In the genomic region with DNA sequence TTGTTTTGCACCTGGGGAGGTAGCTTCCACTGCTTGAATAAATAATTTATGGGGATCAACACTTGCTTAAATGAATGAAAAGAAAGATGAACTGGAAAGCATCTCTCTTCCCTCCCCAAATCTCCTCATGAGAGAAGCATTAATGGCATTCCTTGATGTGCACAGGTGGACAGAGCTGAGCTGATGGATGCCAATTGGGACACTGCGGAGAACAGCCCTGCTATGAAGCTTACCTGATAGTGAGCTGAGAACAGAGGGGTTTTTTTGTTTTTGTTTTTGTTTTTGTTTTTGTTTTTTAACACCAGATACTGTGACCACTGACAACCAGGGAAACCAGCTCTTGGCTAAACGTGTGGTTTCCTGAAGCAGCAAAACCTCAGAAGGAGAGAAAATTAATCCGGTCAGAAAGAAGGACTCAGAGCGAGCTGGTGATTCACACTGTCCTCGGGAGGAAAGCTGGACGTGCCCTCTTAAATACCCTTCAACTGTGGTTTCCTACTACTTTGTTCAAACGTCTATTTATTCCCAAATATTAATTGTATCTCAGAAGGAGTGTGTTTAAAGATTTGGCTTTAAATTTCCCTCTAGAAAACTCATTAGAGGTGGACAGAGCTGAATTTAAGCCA, we compare ENCODE assay signal across 9 mouse cellular contexts.
DNase-seq lines count a peak whose midpoint lies in the region; ATAC-seq lines count a peak whose summit lies in the region.
"Had no signal": no experiment of that assay in that cellular context is flagged by ENCODE, and none has a peak within 500 bp of the region (broad histone marks: within the 10 kb centered on the region; RNA-seq: fewer than 3 reads in every experiment).

No protein-coding gene starts in this region.

- H3K4me1 ChIP-seq in heart, embryonic 12.5 days (replicated peaks), result peaks cover 22% of the 10 kb centered on the region
- peaks cover 26% of the 10 kb centered on the region for H3K4me1 ChIP-seq in midbrain, embryonic 10.5 days
- H3K4me1 ChIP-seq in midbrain, embryonic 15.5 days, result peaks cover 11% of the 10 kb centered on the region
- peaks cover 10% of the 10 kb centered on the region for H3K4me1 ChIP-seq in embryonic facial prominence, embryonic 15.5 days
- H3K4me1 ChIP-seq in neural tube, embryonic 13.5 days (replicated peaks), result peaks cover 16% of the 10 kb centered on the region
- H3K4me1 ChIP-seq in hindbrain, embryonic 14.5 days (replicated peaks; ENCODE audit: control insufficient read depth, insufficient read depth, low read length), result no peaks in the 10 kb centered on the region; the same call in 1 of the 2 replicates

- H3K4me2 ChIP-seq in heart, embryonic 12.5 days, result peak overlapping the region; percentile 32; the same call in 1 of the 2 replicates
- no peak overlapping the region; the same call in 1 of the 2 replicates for H3K4me2 ChIP-seq in midbrain, embryonic 15.5 days
- H3K4me2 ChIP-seq in embryonic facial prominence, embryonic 15.5 days (replicated peaks), result peak overlapping the region; percentile 21
- H3K4me2 ChIP-seq in neural tube, embryonic 13.5 days, result peak overlapping the region; percentile 3; the same call in 1 of the 2 replicates
- no peak overlapping the region for H3K4me2 ChIP-seq in hindbrain, embryonic 14.5 days (replicated peaks)

- H3K27me3 ChIP-seq in heart, embryonic 12.5 days (replicated peaks), result no peaks in the 10 kb centered on the region
- peaks cover 26% of the 10 kb centered on the region for H3K27me3 ChIP-seq in midbrain, embryonic 10.5 days (ENCODE audit: low read depth, poor library complexity, severe bottlenecking)
- no peaks in the 10 kb centered on the region for H3K27me3 ChIP-seq in midbrain, embryonic 15.5 days (replicated peaks)
- H3K27me3 ChIP-seq in embryonic facial prominence, embryonic 15.5 days, result no peaks in the 10 kb centered on the region
- H3K27me3 ChIP-seq in neural tube, embryonic 13.5 days, result no peaks in the 10 kb centered on the region
- H3K27me3 ChIP-seq in hindbrain, embryonic 14.5 days (ENCODE audit: control insufficient read depth, insufficient read depth, low read length), result no peaks in the 10 kb centered on the region

- WGBS in heart, embryonic 12.5 days, result 47% methylated on average over 7 of the region's 7 CpGs
- WGBS in midbrain, embryonic 10.5 days, result 36% methylated on average over 7 of the region's 7 CpGs
- 27% methylated on average over 7 of the region's 7 CpGs for WGBS in midbrain, embryonic 15.5 days
- WGBS in embryonic facial prominence, embryonic 15.5 days, result 24% methylated on average over 7 of the region's 7 CpGs
- WGBS in neural tube, embryonic 13.5 days, result 42% methylated on average over 7 of the region's 7 CpGs
- WGBS in hindbrain, embryonic 14.5 days, result 49% methylated on average over 7 of the region's 7 CpGs

- H3K27ac ChIP-seq in heart, embryonic 12.5 days (ENCODE audit: poor library complexity, severe bottlenecking), result no peak overlapping the region
- peak overlapping the region; percentile 55 for H3K27ac ChIP-seq in midbrain, embryonic 10.5 days (replicated peaks)
- no peak overlapping the region for H3K27ac ChIP-seq in midbrain, embryonic 15.5 days
- no peak overlapping the region for H3K27ac ChIP-seq in embryonic facial prominence, embryonic 15.5 days (replicated peaks)
- H3K27ac ChIP-seq in neural tube, embryonic 13.5 days (replicated peaks), result no peak overlapping the region
- H3K27ac ChIP-seq in hindbrain, embryonic 14.5 days, result no peak overlapping the region

- H3K36me3 ChIP-seq in heart, embryonic 12.5 days, result no peaks in the 10 kb centered on the region
- no peaks in the 10 kb centered on the region for H3K36me3 ChIP-seq in midbrain, embryonic 10.5 days
- no peaks in the 10 kb centered on the region for H3K36me3 ChIP-seq in midbrain, embryonic 15.5 days (replicated peaks)
- no peaks in the 10 kb centered on the region for H3K36me3 ChIP-seq in embryonic facial prominence, embryonic 15.5 days
- H3K36me3 ChIP-seq in neural tube, embryonic 13.5 days, result no peaks in the 10 kb centered on the region
- no peaks in the 10 kb centered on the region for H3K36me3 ChIP-seq in hindbrain, embryonic 14.5 days (replicated peaks; ENCODE audit: control insufficient read depth, insufficient read depth)
- H3K36me3 ChIP-seq: G1E had no signal

- no peak overlapping the region for H3K4me3 ChIP-seq in heart, embryonic 12.5 days
- H3K4me3 ChIP-seq in midbrain, embryonic 10.5 days, result peak overlapping the region; percentile 29
- no peak overlapping the region for H3K4me3 ChIP-seq in midbrain, embryonic 15.5 days
- H3K4me3 ChIP-seq in embryonic facial prominence, embryonic 15.5 days (replicated peaks), result no peak overlapping the region
- H3K4me3 ChIP-seq in neural tube, embryonic 13.5 days, result no peak overlapping the region
- no peak overlapping the region for H3K4me3 ChIP-seq in hindbrain, embryonic 14.5 days (replicated peaks; ENCODE audit: low read length)

- no peak for ATAC-seq in heart, embryonic 12.5 days (ENCODE audit: insufficient number of reproducible peaks, low FRiP score)
- ATAC-seq in midbrain, embryonic 15.5 days (replicated peaks), result no peak
- ATAC-seq in embryonic facial prominence, embryonic 15.5 days (ENCODE audit: insufficient number of reproducible peaks, low FRiP score, low TSS enrichment, low read depth), result no peak
- ATAC-seq in neural tube, embryonic 13.5 days (ENCODE audit: low read depth), result no peak
- no peak for ATAC-seq in hindbrain, embryonic 14.5 days (ENCODE audit: low FRiP score)

- intact Hi-C loops in left cerebral cortex, postnatal 4 days (cut with DNase I), result no loop called here

- no peaks in the 10 kb centered on the region for H3K9me3 ChIP-seq in heart, embryonic 12.5 days (replicated peaks)
- H3K9me3 ChIP-seq in midbrain, embryonic 10.5 days (replicated peaks), result no peaks in the 10 kb centered on the region
- H3K9me3 ChIP-seq in midbrain, embryonic 15.5 days, result no peaks in the 10 kb centered on the region
- no peaks in the 10 kb centered on the region for H3K9me3 ChIP-seq in embryonic facial prominence, embryonic 15.5 days (replicated peaks)
- H3K9me3 ChIP-seq in neural tube, embryonic 13.5 days, result no peaks in the 10 kb centered on the region
- no peaks in the 10 kb centered on the region for H3K9me3 ChIP-seq in hindbrain, embryonic 14.5 days (ENCODE audit: control insufficient read depth, low read length)
- H3K9me3 ChIP-seq: G1E had no signal

- no peak for DNase-seq in heart, adult 8-10 months (ENCODE audit: low spot score)
- DNase-seq in midbrain, embryonic 10.5 days (ENCODE audit: low spot score), result no peak
- no peak for DNase-seq in left cerebral cortex, postnatal 4 days
- DNase-seq in hindbrain, embryonic 14.5 days (ENCODE audit: low spot score), result no peak

- no peak overlapping the region for H3K9ac ChIP-seq in heart, embryonic 12.5 days
- H3K9ac ChIP-seq in midbrain, embryonic 15.5 days, result no peak overlapping the region
- H3K9ac ChIP-seq in embryonic facial prominence, embryonic 15.5 days, result no peak overlapping the region
- H3K9ac ChIP-seq in neural tube, embryonic 13.5 days, result no peak overlapping the region
- no peak overlapping the region for H3K9ac ChIP-seq in hindbrain, embryonic 14.5 days

Comparison
In these comparisons a context has a peak if more than half of its experiments do, and no peak if none do; other contexts are left out.
1. H3K4me2 ChIP-seq: peak in heart, embryonic 12.5 days (single experiment), embryonic facial prominence, embryonic 15.5 days (single experiment) and neural tube, embryonic 13.5 days (single experiment); none in midbrain, embryonic 15.5 days (single experiment) and hindbrain, embryonic 14.5 days (single experiment).